Mouse (Mus musculus): Measurements from ENCODE around the gene Dhtkd1. TPM values are rescaled to one million over a fixed set of nuclear protein-coding genes. Genes with fewer than 3 reads are reported as not detected.

Dhtkd1 gene
- polyA plus RNA-seq, 1 experiment from 2014 or later: 5.2 TPM

Other genes starting within 250 kb of the Dhtkd1 start
- gene Camk1d, start 228.3 kb downstream of the Dhtkd1 start, polyA plus RNA-seq (2014; fragmentation: Nextera tagmentation; extraction: Ambion mirVana): 0.92 and 1.2 TPM in 2 replicates
- 105 and 109 TPM in 2 replicates for gene Nudt5, start 97.8 kb downstream of the Dhtkd1 start, polyA plus RNA-seq (2014; fragmentation: Nextera tagmentation; extraction: Ambion mirVana)
- gene Cdc123, start 97.6 kb downstream of the Dhtkd1 start, polyA plus RNA-seq (2014; fragmentation: Nextera tagmentation; extraction: Ambion mirVana): 352 and 390 TPM in 2 replicates
- 2.2 and 2.5 TPM in 2 replicates for gene Gm13199, start 79.9 kb downstream of the Dhtkd1 start, polyA plus RNA-seq (2014; fragmentation: Nextera tagmentation; extraction: Ambion mirVana)
- 81.9 and 87.1 TPM in 2 replicates for gene Sec61a2, start 47.4 kb downstream of the Dhtkd1 start, polyA plus RNA-seq (2014; fragmentation: Nextera tagmentation; extraction: Ambion mirVana)
- gene Upf2, start 8.7 kb upstream of the Dhtkd1 start, polyA plus RNA-seq (2014; fragmentation: Nextera tagmentation; extraction: Ambion mirVana): 13.6 and 15.9 TPM in 2 replicates
- gene Proser2, start 187.4 kb upstream of the Dhtkd1 start, polyA plus RNA-seq (2014; fragmentation: Nextera tagmentation; extraction: Ambion mirVana): 3.8 and 4.8 TPM in 2 replicates

Data from limb, embryonic 11.5 days (tissue).